Mouse (Mus musculus) bone marrow macrophage, adult 2 months (primary cell): ENCODE results near the gene Ube2u. TPM values are rescaled to one million over a fixed set of nuclear protein-coding genes. Genes with fewer than 3 reads are reported as not detected.

Experiments used
- H3K27ac ChIP-seq: 2 replicates; pipeline ENCODE4 v1.5.1; 2012; ENCODE audit warnings: low read depth, low read length; ENCODE audit not compliant: insufficient read depth
- H3K4me1 ChIP-seq: 2 replicates; pipeline ENCODE4 v1.6.1; 2012; ENCODE audit warnings: low read length; ENCODE audit not compliant: control insufficient read depth, insufficient read depth
- H3K4me3 ChIP-seq: 2 replicates; pipeline ENCODE4 v1.5.1; 2012; ENCODE audit warnings: mild to moderate bottlenecking, low read length, moderate library complexity; ENCODE audit not compliant: insufficient read depth
- CTCF ChIP-seq: IDR thresholded peaks from 2 replicates; pipeline ENCODE4 v1.5.1; 2012; ENCODE audit warnings: low read depth, mild to moderate bottlenecking, low read length, moderate library complexity
- POLR2A ChIP-seq: IDR thresholded peaks from 2 replicates; pipeline ENCODE4 v1.6.1; 2012; ENCODE audit warnings: mild to moderate bottlenecking, low read depth, low read length, borderline replicate concordance
- polyA plus RNA-seq: library from polyadenylated mRNA; stranded (reverse); fragments of >200 nt; gene quantifications from 2 replicates; pipeline ENCODE4 v1.2.4, GENCODE M21; 2012; ENCODE audit not compliant: missing spikeins, insufficient read depth, insufficient read length

Gene Ube2u
- not detected in 2 replicates for polyA plus RNA-seq

DNA sequence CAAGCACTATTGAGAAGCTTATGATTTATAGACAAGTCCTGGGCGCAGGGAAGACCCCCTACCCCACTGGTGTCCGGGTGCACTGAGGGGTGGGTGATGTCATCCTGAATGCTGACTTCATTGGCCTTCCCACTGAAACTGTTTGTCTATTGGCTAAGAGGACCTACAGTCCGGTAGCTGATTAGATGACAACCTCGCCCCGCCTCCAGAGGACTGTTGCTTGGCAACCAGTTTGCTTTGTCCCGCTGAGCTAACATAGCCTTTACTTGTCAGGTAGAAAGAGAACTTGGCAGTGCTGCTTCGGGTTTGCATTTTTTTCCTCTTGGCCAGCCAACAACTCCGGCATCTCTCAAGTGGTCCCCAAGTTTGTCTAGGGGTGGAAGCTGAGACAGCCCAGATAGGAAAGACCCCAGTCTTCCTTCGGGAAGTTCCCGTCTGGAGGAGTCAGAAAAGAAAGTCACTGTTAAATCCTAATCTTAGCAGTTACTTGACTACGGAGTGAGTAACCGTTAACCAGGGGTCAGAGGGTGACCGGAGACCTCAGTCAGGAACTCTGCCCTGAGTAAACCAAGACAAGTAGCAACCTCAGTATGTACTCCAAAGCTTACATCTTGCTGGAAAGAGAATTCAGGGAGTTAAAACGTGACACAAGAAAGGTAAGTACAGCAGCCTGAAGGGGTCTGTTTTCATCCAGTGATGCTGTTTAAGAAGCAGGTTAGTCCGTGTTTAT, at the start of gene Ube2u:
Gene Ube2u (plus strand): TSS at position 258 of the 730 bp plus-strand sequence.
- Histone ChIP-seq H3K27ac (no peak within 1 kb of the TSS), H3K4me3 (no peak within 1 kb of the TSS), H3K4me1 (no peaks in the 10 kb centered on the region)
- TF ChIP-seq POLR2A (no peak), CTCF (no peak)

DNA sequence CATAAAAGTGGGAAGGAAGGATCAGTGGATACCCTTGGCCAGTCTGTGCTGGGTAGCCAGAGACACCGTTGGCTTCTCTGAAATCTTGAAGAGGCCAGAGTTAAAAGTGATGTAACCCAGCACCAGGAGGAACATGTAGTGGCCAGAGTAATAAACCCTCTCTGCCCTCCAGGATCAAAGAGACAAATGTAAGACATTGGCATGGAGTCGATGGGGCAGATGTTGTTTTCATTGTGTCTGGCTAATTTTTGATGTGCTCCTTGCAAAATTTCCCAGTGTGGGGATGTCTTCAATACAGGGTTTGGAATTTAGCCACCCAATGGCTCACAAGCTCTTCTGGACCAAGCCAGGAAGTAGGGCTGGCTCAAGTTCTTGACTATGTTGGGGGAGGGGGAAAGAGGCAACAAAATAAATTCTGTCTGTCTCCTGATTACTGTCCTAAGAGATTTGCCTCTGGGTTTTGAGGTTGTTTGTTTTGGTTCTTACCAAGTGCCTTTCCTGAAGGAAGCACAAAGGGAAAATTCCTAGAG, 49.2 kb upstream of the Ube2u start:
- H3K4me3 ChIP-seq = no peak overlapping the region
- H3K4me1 ChIP-seq = no peaks in the 10 kb centered on the region
- TF ChIP-seq CTCF (no peak), POLR2A (no peak)
- no peak overlapping the region for H3K27ac ChIP-seq

DNA sequence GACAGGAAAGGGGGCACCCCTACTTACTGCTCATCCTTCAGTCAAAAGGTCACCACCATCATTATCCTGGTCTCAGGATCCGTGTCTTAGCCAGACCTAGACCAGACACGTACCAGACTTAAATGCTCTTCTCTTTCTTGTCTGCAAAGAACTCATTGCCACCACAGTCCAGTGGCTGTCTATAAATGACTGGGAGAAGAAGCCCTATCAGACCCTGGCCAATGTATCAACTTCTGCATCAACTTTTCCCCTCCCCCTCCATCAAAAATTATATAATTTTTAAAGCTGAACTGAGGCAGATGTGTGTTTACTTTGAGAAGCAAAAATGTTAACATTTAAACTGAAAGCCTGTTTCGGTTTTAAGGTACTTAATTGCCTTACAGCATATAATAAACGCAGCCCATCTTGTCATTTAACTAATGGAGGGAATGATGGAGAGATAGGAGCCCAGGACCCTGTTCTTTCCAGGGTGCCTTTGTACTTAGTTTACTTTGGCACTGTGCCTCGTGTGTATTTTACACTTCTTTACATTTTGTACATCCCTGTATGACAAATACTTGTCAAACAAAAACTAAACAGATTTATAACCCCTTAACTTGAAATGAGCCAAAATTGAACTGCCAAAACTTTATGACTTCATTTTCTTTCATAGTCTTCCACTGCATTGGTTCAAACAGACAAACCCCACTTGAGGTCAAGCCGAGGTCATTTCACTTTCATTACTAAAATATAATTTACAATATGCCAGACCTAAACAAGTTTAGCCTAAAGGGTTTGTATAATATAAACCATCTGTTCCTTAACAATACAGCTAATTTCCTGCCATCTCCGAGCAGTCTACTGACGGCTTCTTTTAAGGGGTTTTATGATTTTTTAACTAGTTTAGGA, 43.1 kb upstream of the Ube2u start:
- Histone ChIP-seq H3K27ac (no peak overlapping the region), H3K4me3 (no peak overlapping the region), H3K4me1 (no peaks in the 10 kb centered on the region)
- TF ChIP-seq POLR2A (no peak), CTCF (no peak)

DNA sequence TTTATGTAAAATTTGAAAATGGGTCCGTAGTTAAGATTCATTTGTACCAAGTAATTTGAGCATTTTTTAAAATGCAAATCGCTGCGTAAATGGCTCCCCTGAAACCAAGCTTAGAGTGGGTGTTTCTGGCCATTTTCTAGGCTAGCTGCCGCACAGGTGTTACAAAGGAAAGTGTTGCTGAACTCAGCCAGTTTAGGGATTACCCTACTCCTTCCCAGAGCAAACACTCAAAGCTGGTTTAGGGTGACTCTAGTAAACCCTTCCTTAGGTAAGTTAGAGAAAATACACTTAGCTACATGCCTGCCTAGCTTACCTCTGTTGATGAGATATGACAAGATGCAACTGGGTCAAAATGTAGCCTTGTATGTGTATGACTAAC, 42.5 kb upstream of the Ube2u start:
- no peak overlapping the region for H3K27ac ChIP-seq
- H3K4me3 ChIP-seq = no peak overlapping the region
- no peak for TF ChIP-seq POLR2A
- TF ChIP-seq CTCF = no peak
- H3K4me1 ChIP-seq = no peaks in the 10 kb centered on the region

DNA sequence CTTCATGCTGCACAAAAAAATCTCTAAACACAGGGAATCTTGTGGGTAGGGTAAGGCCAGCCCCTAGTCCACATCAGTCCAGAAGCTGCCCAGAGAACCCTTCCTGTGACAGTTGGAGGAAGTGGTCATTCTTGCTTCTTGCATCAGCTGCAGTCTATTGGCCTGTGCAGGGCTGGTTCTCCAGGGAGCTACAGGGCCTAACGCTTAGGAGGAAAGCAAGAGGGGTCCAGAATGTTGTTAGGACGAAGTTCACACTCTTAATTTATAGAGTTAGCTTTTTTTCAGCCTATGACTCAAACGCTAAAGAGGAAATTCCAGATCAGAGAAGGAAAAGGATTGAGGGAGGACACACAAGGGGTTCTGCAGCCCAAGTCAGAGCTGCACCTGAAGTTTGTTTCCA, 31.8 kb upstream of the Ube2u start:
- Histone ChIP-seq H3K4me1 (no peaks in the 10 kb centered on the region), H3K27ac (no peak overlapping the region), H3K4me3 (no peak overlapping the region)
- no peak for TF ChIP-seq POLR2A

DNA sequence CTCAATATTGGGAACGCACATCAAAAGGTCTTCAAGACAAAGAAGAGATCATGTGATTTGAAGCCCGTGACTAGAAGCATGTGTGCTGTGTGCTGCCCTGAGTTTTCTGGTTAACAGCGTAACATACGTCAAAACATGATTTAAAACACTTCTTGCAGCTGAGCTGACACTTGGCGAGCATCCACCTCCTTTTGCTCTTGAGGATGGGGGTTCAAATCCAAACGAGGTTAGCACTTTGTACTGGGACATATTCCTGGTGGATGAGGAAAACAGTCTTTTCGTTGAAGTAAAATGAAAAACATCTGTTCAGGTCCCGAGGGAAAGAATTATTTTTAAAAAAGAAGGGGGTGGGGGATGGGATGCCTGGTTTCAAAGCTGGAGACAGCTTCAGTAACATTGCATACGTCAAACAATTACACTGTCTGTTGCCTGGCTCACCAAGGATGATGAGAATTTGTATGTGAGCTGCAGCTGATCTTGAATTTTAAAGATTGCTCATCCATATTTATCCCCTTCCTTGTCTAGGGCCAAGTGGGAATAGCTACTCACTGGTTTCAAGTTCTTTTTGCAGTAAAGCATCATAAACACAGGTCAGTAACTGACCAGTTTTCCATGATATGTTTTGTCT, 16.0 kb upstream of the Ube2u start:
- TF ChIP-seq POLR2A (no peak), CTCF (no peak)
- Histone ChIP-seq H3K4me1 (no peaks in the 10 kb centered on the region), H3K4me3 (no peak overlapping the region), H3K27ac (no peak overlapping the region)

DNA sequence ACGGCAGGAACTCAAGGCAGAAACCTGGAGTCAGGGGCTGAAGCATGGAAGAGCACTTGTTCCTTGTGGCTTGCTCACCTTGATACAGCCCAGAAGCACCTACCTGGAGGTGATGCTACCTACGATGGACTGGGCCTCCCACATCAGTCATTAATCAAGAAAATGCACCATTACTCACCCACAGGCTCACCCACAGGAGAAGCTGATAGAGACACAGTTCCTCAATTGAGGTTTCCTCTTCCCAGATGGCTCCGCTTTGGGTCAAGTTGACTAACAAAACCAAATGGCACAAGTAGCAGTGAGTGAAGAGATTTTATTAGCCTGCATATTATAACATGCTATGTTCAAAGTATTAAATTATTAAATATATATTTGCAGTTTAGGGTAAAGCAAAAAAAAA, 9.8 kb downstream of the Ube2u start:
- Histone ChIP-seq H3K4me1 (no peaks in the 10 kb centered on the region), H3K4me3 (no peak overlapping the region), H3K27ac (no peak overlapping the region)
- TF ChIP-seq CTCF (no peak), POLR2A (no peak)

DNA sequence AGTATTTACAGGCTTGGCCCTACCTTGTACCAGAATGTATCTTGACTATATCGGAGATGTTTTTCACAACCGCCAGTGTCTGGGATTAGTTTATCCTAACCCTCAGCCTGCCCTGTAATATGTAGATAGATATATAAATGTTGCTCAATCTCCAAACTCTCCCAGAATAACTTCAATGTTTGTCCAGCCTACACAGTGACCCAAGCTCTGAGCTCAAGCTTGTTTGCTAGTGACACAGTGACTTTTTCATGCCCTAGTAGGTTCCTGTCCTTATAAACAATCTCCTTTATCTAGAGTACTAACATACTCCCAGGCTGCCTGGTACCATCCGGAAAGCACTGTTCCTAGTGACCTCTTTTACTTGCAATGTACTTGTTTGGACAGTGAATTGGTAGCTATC, 16.5 kb downstream of the Ube2u start:
- TF ChIP-seq CTCF = no peak
- no peak for TF ChIP-seq POLR2A
- Histone ChIP-seq H3K27ac (no peak overlapping the region), H3K4me3 (no peak overlapping the region), H3K4me1 (no peaks in the 10 kb centered on the region)

DNA sequence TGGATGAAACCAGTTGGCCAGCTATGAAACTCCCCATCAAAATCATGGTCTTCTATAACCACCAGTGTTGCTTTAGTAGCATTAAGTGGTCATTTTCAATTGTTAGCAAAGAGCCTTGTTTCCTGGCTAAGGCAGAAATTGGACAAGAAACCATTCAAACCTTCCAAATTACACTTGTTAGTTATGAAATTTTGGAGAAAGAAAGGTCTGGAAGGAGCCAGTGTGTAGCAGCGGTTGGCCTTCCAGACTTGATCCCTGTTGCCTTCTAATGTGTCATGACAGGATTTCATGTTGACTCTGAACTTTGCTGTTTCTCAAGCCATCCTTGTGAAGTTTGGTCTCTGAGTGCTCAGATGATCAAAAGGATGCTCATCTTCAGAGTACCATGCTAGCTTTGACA, 17.9 kb downstream of the Ube2u start:
- TF ChIP-seq POLR2A (no peak), CTCF (no peak)
- H3K4me3 ChIP-seq = no peak overlapping the region
- H3K27ac ChIP-seq = no peak overlapping the region
- no peaks in the 10 kb centered on the region for H3K4me1 ChIP-seq
